Mouse (Mus musculus) heart, embryonic 16.5 days (tissue): ENCODE measurements around the gene Kctd17. TPM values are rescaled to one million over a fixed set of nuclear protein-coding genes. Genes with fewer than 3 reads are reported as not detected.

Source experiments
- ATAC-seq: fragments of 200-750 bp; cut with Nextera tagmentation; replicated peaks from 2 replicates; pipeline ENCODE4 v1.8.0; 2017; ENCODE audit warnings: moderate number of reproducible peaks; ENCODE audit not compliant: insufficient read depth, low FRiP score; ENCODE audit errors: extremely low read depth
- H3K27ac ChIP-seq: fragments of 300-500 bp; sonication (generic); 2 replicates; pipeline ENCODE4 v1.5.1; 2014; ENCODE audit warnings: mild to moderate bottlenecking, low read length, control low read depth, moderate library complexity
- H3K27me3 ChIP-seq: fragments of 300-500 bp; sonication (generic); 2 replicates; pipeline ENCODE4 v1.6.1; 2014; ENCODE audit warnings: low read length, mixed read lengths; ENCODE audit not compliant: control insufficient read depth, insufficient read depth
- H3K36me3 ChIP-seq: fragments of 300-500 bp; sonication (generic); 2 replicates; pipeline ENCODE4 v1.6.1; 2014; ENCODE audit not compliant: control insufficient read depth, insufficient read depth
- H3K4me1 ChIP-seq: fragments of 300-500 bp; sonication (generic); 2 replicates; pipeline ENCODE4 v1.6.1; 2014; ENCODE audit warnings: low read length, mixed read lengths; ENCODE audit not compliant: control insufficient read depth, insufficient read depth
- H3K4me2 ChIP-seq: fragments of 300-500 bp; sonication (generic); 2 replicates; pipeline ENCODE4 v1.6.1; 2014; ENCODE audit warnings: low read depth, mild to moderate bottlenecking, control low read depth, low read length
- H3K4me3 ChIP-seq: fragments of 300-500 bp; sonication (generic); 2 replicates; pipeline ENCODE4 v1.5.1; 2014; ENCODE audit warnings: mild to moderate bottlenecking, control low read depth, low read length
- H3K9ac ChIP-seq: fragments of 300-500 bp; sonication (generic); 2 replicates; pipeline ENCODE4 v1.6.1; 2014; ENCODE audit warnings: low read length, control low read depth
- H3K9me3 ChIP-seq: fragments of 300-500 bp; sonication (generic); replicated peaks from 2 replicates; pipeline ENCODE4 v1.6.1; 2016; ENCODE audit warnings: low read length; ENCODE audit not compliant: control insufficient read depth
- WGBS: fragments of 180-500 bp; shearing (Covaris S2); extraction: QIAGEN DNeasy Blood & Tissue Kit; methylation state at CpG from one replicate; pipeline ENCODE4 v1.1.7; 2014; 5-methylcytosine and 5-hydroxymethylcytosine counted together
- polyA plus RNA-seq: library from polyadenylated mRNA; unstranded; fragments of >200 nt; fragmentation: Nextera tagmentation; extraction: Ambion mirVana; gene quantifications from 2 replicates; pipeline ENCODE4 v1.2.1, GENCODE M21; 2015

Kctd17 gene
- polyA plus RNA-seq, 1 experiment from 2014 or later = 18.9 TPM

GRCm38 (mm10) chr15:78395478-78395962 lies 32.8 kb upstream of the Kctd17 start, which contains the start of gene Tex33:
Gene Tex33, minus strand, starts transcription at chr15:78395912.
- no peak within 1 kb of the TSS for H3K4me3 ChIP-seq
- 82% methylated on average over 8 of the region's 8 CpGs for WGBS
- ATAC-seq = no peak
- no peaks in the 10 kb centered on the region for H3K9me3 ChIP-seq
- no peaks in the 10 kb centered on the region for H3K4me1 ChIP-seq
- H3K4me2 ChIP-seq = no peak within 1 kb of the TSS
- no peaks in the 10 kb centered on the region for H3K27me3 ChIP-seq
- H3K9ac ChIP-seq = no peak within 1 kb of the TSS
- no peaks in the 10 kb centered on the region for H3K36me3 ChIP-seq
- no peak within 1 kb of the TSS for H3K27ac ChIP-seq

- Histone ChIP-seq H3K9me3 (no peaks in the 10 kb centered on the region), H3K36me3 (no peaks in the 10 kb centered on the region), H3K27me3 (no peaks in the 10 kb centered on the region), H3K4me3 (no peak overlapping the region), H3K9ac (peak overlapping the region; percentile 8; the same call in 1 of the 2 replicates), H3K4me2 (no peak overlapping the region), H3K4me1 (peaks cover 32% of the 10 kb centered on the region), H3K27ac (peak overlapping the region; percentile 84)
- ATAC-seq = no peak
- WGBS = 70% methylated on average over 6 of the region's 6 CpGs
These were observed 27.0 kb upstream of the Kctd17 start for GRCm38 (mm10) chr15:78401345-78401744.

DNA sequence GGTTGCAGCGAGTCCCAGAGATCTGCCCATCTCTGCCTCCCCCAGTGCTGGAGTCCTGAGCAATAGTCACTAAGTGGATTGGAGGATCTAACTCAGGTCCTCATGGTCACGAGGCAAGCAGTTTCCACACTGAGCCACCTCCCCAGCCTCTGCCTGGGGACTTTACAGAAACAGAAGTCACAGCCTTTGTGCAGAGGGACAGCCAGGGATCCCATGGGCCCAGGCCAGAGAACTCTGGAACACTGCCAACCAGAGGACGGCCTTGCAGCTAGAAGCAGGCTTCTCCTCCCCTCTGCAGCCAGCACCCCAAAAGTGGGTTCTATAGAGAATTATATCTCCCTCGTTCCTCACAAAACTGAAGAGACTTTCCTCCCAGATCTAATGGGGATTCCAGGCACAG lies 26.4 kb upstream of the Kctd17 start:
- Histone ChIP-seq H3K9ac (peak overlapping the region; percentile 8; the same call in 1 of the 2 replicates), H3K4me3 (no peak overlapping the region), H3K27ac (peak overlapping the region; percentile 84), H3K4me1 (peaks cover 32% of the 10 kb centered on the region), H3K27me3 (no peaks in the 10 kb centered on the region), H3K9me3 (no peaks in the 10 kb centered on the region), H3K36me3 (no peaks in the 10 kb centered on the region), H3K4me2 (no peak overlapping the region)
- ATAC-seq = peak; percentile 24; the same call in 1 of the 2 replicates
- WGBS = 28% methylated on average over 4 of the region's 4 CpGs

DNA sequence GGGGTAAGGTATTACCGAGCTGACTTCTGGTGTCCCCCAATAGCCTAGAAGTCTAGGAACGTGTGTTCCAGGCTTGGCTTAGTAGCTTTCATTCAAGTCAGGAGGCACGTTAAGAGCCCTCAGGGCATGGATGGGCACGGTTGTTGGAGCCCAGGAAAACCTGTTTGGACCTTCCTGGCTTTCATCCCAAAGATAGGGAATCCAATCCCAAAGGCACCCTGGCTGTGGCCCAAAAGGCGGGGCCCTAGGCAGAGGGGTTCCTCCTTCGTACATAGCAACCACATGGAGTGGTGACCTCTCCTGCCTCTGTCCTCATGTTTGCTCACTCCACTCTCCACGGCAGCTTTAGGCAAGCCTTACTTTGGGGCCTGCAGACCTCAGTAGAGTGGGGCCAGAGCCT lies 25.9 kb upstream of the Kctd17 start:
- H3K27me3 ChIP-seq = no peaks in the 10 kb centered on the region
- 47% methylated on average over 7 of the region's 7 CpGs for WGBS
- H3K4me2 ChIP-seq = peak overlapping the region; percentile 63; the same call in 1 of the 2 replicates
- 0 out of 2 replicates have a peak overlapping the region, but pooled peaks have one; percentile 23 for H3K9ac ChIP-seq
- peak overlapping the region; percentile 84 for H3K27ac ChIP-seq
- H3K36me3 ChIP-seq = no peaks in the 10 kb centered on the region
- ATAC-seq = no peak
- peaks cover 36% of the 10 kb centered on the region for H3K4me1 ChIP-seq
- no peaks in the 10 kb centered on the region for H3K9me3 ChIP-seq
- H3K4me3 ChIP-seq = no peak overlapping the region

GRCm38 (mm10) chr15:78403301-78403741 lies 25.0 kb upstream of the Kctd17 start:
- Histone ChIP-seq H3K36me3 (no peaks in the 10 kb centered on the region), H3K27me3 (no peaks in the 10 kb centered on the region), H3K4me2 (peak overlapping the region; percentile 63), H3K27ac (peak overlapping the region; percentile 84), H3K4me1 (peaks cover 36% of the 10 kb centered on the region), H3K9ac (peak overlapping the region; percentile 37), H3K9me3 (no peaks in the 10 kb centered on the region), H3K4me3 (peak overlapping the region; percentile 16)
- 43% methylated on average over 3 of the region's 3 CpGs for WGBS
- no peak for ATAC-seq

GRCm38 (mm10) chr15:78403896-78404295 lies 24.5 kb upstream of the Kctd17 start:
- WGBS = 40% methylated on average over 1 of the region's 1 CpGs
- H3K9ac ChIP-seq = peak overlapping the region; percentile 37
- H3K4me3 ChIP-seq = peak overlapping the region; percentile 16
- ATAC-seq = no peak
- no peaks in the 10 kb centered on the region for H3K9me3 ChIP-seq
- H3K27me3 ChIP-seq = peaks cover 5% of the 10 kb centered on the region
- H3K27ac ChIP-seq = peak overlapping the region; percentile 84
- peaks cover 36% of the 10 kb centered on the region for H3K4me1 ChIP-seq
- H3K4me2 ChIP-seq = peak overlapping the region; percentile 63
- no peaks in the 10 kb centered on the region for H3K36me3 ChIP-seq

DNA sequence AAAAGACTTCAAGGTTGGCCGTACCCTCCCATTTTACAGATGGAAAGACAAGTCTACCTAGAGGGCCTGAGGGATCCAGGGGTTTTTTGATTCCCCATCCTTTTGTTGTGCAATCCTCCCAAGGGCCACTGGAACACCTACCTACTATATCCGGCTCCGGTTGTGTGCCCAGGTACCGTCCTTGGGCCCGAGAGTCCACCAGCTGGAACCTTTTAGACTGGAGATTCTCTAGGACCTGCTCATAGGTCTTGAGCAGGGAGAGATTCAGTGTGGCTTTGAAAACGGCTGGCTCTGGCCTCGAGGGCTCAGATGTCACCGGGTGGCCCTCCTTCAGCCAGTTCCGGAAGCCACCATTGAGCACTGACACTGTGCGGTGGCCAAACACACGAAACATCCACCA lies 23.3 kb upstream of the Kctd17 start:
- no peak for ATAC-seq
- Histone ChIP-seq H3K4me1 (peaks cover 40% of the 10 kb centered on the region), H3K27me3 (peaks cover 13% of the 10 kb centered on the region), H3K4me2 (peak overlapping the region; percentile 63), H3K9ac (peak overlapping the region; percentile 88), H3K27ac (peak overlapping the region; percentile 87), H3K36me3 (no peaks in the 10 kb centered on the region), H3K9me3 (no peaks in the 10 kb centered on the region), H3K4me3 (peak overlapping the region; percentile 67)
- 54% methylated on average over 11 of the region's 11 CpGs for WGBS

DNA sequence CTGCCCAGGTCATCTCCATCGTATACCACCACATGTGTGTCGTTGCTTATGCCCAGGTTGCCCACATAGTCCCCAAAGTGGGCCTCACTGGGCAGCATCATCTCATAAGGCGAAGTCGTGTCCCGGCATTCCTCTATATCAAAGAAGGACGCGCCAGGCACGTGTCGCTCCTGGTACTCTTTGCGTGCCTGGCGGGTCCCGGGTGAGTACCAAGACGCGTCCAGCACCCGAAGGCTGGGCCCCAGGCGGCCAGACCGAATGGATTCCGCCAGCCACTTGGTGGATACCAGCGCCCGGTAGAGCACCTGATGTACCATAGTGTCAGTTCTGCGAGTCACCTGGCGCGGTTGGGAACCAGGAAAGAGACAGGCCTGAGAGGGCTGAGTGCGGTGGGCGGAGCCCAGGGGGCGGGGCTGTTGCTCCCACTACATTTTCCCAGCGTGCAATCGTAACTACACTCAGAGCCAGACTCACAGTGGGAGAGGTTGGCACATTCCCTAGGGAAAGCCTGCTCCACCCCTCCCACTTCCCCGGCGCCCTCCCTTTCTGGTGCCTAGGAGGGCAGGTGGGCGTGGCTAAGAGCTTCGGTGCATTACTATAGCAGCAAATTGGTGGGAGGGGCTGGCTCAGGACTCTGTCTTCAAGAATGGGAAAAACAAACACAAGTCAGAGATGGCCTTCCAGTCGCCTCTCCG lies 22.7 kb upstream of the Kctd17 start, which contains the start of gene Tst:
Tst (minus strand) TSS at position 391 of the 695 bp plus-strand sequence.
- Histone ChIP-seq H3K9me3 (no peaks in the 10 kb centered on the region), H3K36me3 (no peaks in the 10 kb centered on the region), H3K4me1 (peaks cover 42% of the 10 kb centered on the region), H3K9ac (peak within 1 kb of the TSS; percentile 88), H3K4me3 (peak within 1 kb of the TSS; percentile 67), H3K27me3 (peaks cover 19% of the 10 kb centered on the region), H3K27ac (peak within 1 kb of the TSS; percentile 87), H3K4me2 (peak within 1 kb of the TSS; percentile 63)
- ATAC-seq = peak; percentile 70
- 2% methylated on average over 34 of the region's 34 CpGs for WGBS

DNA sequence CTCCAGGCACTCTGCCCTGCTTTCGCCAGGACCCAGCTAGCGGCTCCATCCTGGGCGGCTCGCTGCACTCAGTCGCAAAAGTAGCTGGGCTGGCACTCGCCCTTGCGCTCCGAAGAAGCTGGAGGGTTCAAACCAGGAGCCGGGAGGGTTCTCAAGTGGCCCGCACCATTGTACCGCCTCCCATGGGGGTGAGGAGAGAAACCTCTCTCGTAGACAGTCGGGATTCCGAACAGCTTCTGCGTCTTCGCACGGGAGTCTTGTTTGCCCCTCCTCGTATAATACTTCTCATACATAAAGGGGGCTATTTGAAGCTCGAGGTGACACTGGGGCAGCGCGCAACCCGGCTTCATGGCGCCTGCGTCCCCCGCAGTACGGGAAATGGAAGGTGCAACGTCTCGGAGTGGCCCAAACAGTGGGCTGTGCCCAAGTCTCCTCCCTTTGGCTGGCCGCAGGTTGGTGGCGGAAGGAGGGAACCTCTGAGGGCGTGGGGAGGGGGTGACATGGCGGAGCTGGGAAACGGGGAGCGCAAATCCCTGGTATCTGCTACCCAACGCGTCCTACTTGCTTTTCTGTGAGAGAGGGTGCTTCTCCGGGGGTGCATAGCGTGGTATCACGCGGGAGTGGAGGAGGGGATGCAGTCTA lies 21.9 kb upstream of the Kctd17 start, which contains the start of gene Mpst:
Mpst (plus strand) TSS at position 124 of the 642 bp plus-strand sequence.
- no peaks in the 10 kb centered on the region for H3K9me3 ChIP-seq
- ATAC-seq = peak; percentile 81
- H3K36me3 ChIP-seq = no peaks in the 10 kb centered on the region
- peak within 1 kb of the TSS; percentile 87 for H3K27ac ChIP-seq
- H3K9ac ChIP-seq = peak within 1 kb of the TSS; percentile 88
- H3K27me3 ChIP-seq = peaks cover 26% of the 10 kb centered on the region
- peaks cover 42% of the 10 kb centered on the region for H3K4me1 ChIP-seq
- peak within 1 kb of the TSS; percentile 63 for H3K4me2 ChIP-seq
- peak within 1 kb of the TSS; percentile 67 for H3K4me3 ChIP-seq
- WGBS = under 1% methylated on average over 40 of the region's 40 CpGs
